Mouse (Mus musculus): Measurements from ENCODE around the gene Fam83f. TPM values are rescaled to one million over a fixed set of nuclear protein-coding genes. Genes with fewer than 3 reads are reported as not detected.
A peak's percentile ranks its signal among the peaks of the same experiment; 100 is the strongest.

Fam83f gene
- total and polyA plus RNA-seq, 3 experiments: 0.21 TPM; not detected in 2

- intact Hi-C loops (cut with DNase I): no loop called here
- Histone ChIP-seq H3K27ac (no peak overlapping the region), H3K27me3 (ENCODE audit: control insufficient read depth, insufficient read depth, low read length) (no peaks in the 10 kb centered on the region)
Observed at GRCm38 (mm10) chr15:80697564-80697963, 25.9 kb downstream of the Fam83f start.

GRCm38 (mm10) chr15:80701481-80702257, 30.0 kb downstream of the Fam83f start:
- intact Hi-C loops (cut with DNase I): no loop called here
- no peak for TF ChIP-seq EP300 (IDR thresholded peaks at IDR 0.05; ENCODE audit: insufficient read depth, low read depth, low read length)
- TF ChIP-seq CTCF (IDR thresholded peaks at IDR 0.05): no peak
- no peak for TF ChIP-seq POLR2A (IDR thresholded peaks at IDR 0.05; ENCODE audit: insufficient read depth, low read depth, low read length)
- WGBS: 78% methylated on average over 8 of the region's 8 CpGs
- Histone ChIP-seq H3K9ac (ENCODE audit: low read depth, low read length) (no peak overlapping the region), H3K4me1 (ENCODE audit: control insufficient read depth, insufficient read depth, low read length) (peaks cover under 1% of the 10 kb centered on the region), H3K79me2 (replicated peaks; ENCODE audit: control insufficient read depth, insufficient read depth, low read length) (no peaks in the 10 kb centered on the region), H3K36me3 (ENCODE audit: control insufficient read depth, insufficient read depth, low read length) (no peaks in the 10 kb centered on the region), H3K4me3 (no peak overlapping the region), H3K27me3 (ENCODE audit: control insufficient read depth, insufficient read depth, low read length) (no peaks in the 10 kb centered on the region), H3K27ac (no peak overlapping the region)
- DNase-seq: no peak

More at GRCm38 (mm10) chr15:80697564-80697963, 25.9 kb downstream of the Fam83f start:
- no peaks in the 10 kb centered on the region for H3K36me3 ChIP-seq (ENCODE audit: control insufficient read depth, insufficient read depth, low read length)
- 21% methylated on average over 5 of the region's 5 CpGs for WGBS
- no peak overlapping the region for H3K9ac ChIP-seq (ENCODE audit: low read depth, low read length)
- H3K79me2 ChIP-seq (replicated peaks; ENCODE audit: control insufficient read depth, insufficient read depth, low read length): no peaks in the 10 kb centered on the region
- peak in 1 of 2 experiments; percentile 39 for DNase-seq
- TF ChIP-seq EP300 (IDR thresholded peaks at IDR 0.05; ENCODE audit: insufficient read depth, low read depth, low read length) (no peak), CTCF (IDR thresholded peaks at IDR 0.05) (no peak), POLR2A (IDR thresholded peaks at IDR 0.05; ENCODE audit: insufficient read depth, low read depth, low read length) (no peak)
- no peaks in the 10 kb centered on the region for H3K4me1 ChIP-seq (ENCODE audit: control insufficient read depth, insufficient read depth, low read length)
- no peak overlapping the region for H3K4me3 ChIP-seq

DNA sequence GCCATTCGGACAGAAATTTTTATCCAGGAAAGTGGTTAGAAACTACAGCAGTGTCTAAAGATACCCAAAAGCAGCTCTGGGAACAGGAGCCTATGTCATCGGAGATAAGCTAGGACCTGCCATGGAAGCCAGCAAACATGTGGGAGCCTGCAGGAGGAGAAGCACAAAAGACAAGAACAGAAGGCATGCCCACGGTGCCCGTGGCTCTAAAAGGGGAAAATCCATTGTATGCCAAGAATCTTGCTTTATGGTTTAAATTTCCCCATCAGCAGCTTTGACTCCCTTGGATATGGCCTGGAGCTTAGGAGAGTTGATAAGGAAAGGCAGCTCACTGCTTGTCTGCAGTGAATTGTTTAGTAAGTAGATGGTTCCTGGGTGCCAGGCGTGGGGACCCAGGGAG, 31.3 kb downstream of the Fam83f start:
- no peak for DNase-seq
- no peak for TF ChIP-seq CTCF (IDR thresholded peaks at IDR 0.05)
- TF ChIP-seq POLR2A (IDR thresholded peaks at IDR 0.05; ENCODE audit: insufficient read depth, low read depth, low read length): no peak
- no peak for TF ChIP-seq EP300 (IDR thresholded peaks at IDR 0.05; ENCODE audit: insufficient read depth, low read depth, low read length)
- Histone ChIP-seq H3K4me1 (ENCODE audit: control insufficient read depth, insufficient read depth, low read length) (peaks cover 3% of the 10 kb centered on the region), H3K4me3 (no peak overlapping the region), H3K9ac (ENCODE audit: low read depth, low read length) (no peak overlapping the region), H3K79me2 (replicated peaks; ENCODE audit: control insufficient read depth, insufficient read depth, low read length) (no peaks in the 10 kb centered on the region), H3K27ac (no peak overlapping the region), H3K36me3 (ENCODE audit: control insufficient read depth, insufficient read depth, low read length) (no peaks in the 10 kb centered on the region), H3K27me3 (ENCODE audit: control insufficient read depth, insufficient read depth, low read length) (no peaks in the 10 kb centered on the region)
- 72% methylated on average over 5 of the region's 5 CpGs for WGBS
- intact Hi-C loops (cut with DNase I): no loop called here

DNA sequence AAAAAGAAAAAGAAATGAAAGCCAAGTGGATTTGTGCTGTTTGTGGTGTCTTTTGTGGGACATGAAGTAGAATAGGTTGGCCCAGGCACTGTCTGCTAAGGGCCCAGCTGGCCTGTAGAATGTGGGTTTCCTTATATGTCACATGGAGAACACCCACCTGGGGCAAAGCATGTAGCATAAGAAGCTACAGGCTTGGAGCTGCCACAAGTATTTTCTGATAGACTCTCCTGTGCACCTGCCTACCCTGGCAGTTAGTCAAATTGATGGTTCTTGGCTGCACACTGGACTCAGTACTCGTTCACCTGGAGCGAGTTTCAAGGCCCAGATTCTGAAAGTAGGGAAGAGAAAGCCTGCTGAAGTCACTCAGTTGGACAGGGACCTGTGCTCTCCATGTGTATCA, 31.8 kb downstream of the Fam83f start:
- intact Hi-C loops (cut with DNase I): no loop called here
- WGBS: 81% methylated on average over 2 of the region's 2 CpGs
- TF ChIP-seq EP300 (IDR thresholded peaks at IDR 0.05; ENCODE audit: insufficient read depth, low read depth, low read length): no peak
- no peak for TF ChIP-seq CTCF (IDR thresholded peaks at IDR 0.05)
- TF ChIP-seq POLR2A (IDR thresholded peaks at IDR 0.05; ENCODE audit: insufficient read depth, low read depth, low read length): no peak
- Histone ChIP-seq H3K27ac (no peak overlapping the region), H3K27me3 (ENCODE audit: control insufficient read depth, insufficient read depth, low read length) (no peaks in the 10 kb centered on the region), H3K79me2 (replicated peaks; ENCODE audit: control insufficient read depth, insufficient read depth, low read length) (no peaks in the 10 kb centered on the region), H3K9ac (ENCODE audit: low read depth, low read length) (no peak overlapping the region), H3K4me3 (no peak overlapping the region), H3K4me1 (ENCODE audit: control insufficient read depth, insufficient read depth, low read length) (peaks cover 3% of the 10 kb centered on the region), H3K36me3 (ENCODE audit: control insufficient read depth, insufficient read depth, low read length) (no peaks in the 10 kb centered on the region)
- DNase-seq: no peak

DNA sequence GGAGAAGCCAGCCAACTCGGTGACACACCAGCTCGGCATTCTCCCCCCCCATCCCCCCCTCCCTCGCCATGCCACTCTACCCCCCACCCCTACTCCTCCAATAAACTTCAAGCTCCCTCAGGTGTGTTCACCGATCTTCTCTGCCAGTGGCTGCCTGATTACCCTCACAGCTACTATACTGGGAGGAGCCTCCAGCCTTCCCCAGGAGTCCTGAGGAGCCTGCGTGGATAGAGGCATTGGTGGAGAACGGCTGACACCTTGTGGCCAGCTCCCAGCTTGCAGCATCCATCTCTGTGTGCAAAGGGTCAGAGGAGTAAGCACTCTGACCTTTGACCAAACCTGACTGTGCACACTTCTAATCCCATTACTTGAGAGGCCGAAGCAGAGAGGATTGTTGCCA, 32.6 kb downstream of the Fam83f start:
- peak; percentile 74 to 75 for DNase-seq
- 7% methylated on average over 7 of the region's 7 CpGs for WGBS
- intact Hi-C loops (cut with DNase I): loop anchor here (1.0 to 2.0 kb wide), 4 partner anchors 364 to 613 kb away; partner anchors contain the start of genes Rpl3 and Syngr1
- Histone ChIP-seq H3K27ac (no peak overlapping the region), H3K36me3 (ENCODE audit: control insufficient read depth, insufficient read depth, low read length) (no peaks in the 10 kb centered on the region), H3K9ac (ENCODE audit: low read depth, low read length) (no peak overlapping the region), H3K4me1 (ENCODE audit: control insufficient read depth, insufficient read depth, low read length) (peaks cover 3% of the 10 kb centered on the region), H3K27me3 (ENCODE audit: control insufficient read depth, insufficient read depth, low read length) (no peaks in the 10 kb centered on the region), H3K4me3 (no peak overlapping the region), H3K79me2 (replicated peaks; ENCODE audit: control insufficient read depth, insufficient read depth, low read length) (no peaks in the 10 kb centered on the region)
- TF ChIP-seq CTCF (IDR thresholded peaks at IDR 0.05): peak; percentile 85
- no peak for TF ChIP-seq POLR2A (IDR thresholded peaks at IDR 0.05; ENCODE audit: insufficient read depth, low read depth, low read length)
- TF ChIP-seq EP300 (IDR thresholded peaks at IDR 0.05; ENCODE audit: insufficient read depth, low read depth, low read length): peak; percentile 90
